In the genomic region with DNA sequence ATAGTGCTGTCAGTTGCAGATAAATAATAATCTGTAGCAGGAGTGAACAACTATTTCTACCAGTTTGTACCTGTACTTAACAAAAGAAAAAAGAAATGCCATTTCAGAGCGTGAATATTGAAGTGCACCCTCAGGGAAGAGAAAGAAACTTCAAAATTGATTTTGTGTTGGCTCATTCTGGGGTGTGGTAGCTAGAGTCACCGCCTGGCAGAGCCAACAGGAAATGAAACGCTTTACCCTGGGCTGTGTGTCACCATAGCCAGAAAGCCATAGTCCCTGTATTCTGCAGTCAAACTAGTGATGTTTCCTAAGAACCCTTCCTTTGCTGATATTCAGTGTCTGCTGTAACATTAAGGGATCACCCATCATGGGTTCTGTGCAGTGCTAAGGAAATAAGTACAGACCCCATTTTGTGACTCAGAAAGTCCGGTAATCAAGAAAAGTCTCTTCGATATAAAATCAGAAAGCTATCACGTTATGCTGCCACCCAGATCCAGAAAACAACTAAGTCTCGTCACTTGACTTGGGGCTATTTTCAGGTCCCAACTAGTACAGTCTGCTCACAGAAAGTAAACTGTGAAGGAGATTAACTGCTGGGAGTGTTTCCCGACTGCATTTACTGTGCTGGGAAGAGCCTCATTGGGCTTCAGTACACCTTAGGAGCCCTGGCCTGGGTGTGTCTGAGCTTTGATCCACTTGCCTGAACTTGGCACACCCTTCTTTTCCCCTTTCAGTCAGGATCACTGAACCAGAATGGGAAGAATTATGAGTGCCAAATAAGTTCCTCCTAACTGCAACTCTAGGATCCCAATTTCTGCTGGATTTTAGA, we compare ENCODE assay signal across 17 mouse cellular contexts.
A peak's percentile ranks its signal among the peaks of the same experiment; 100 is the strongest.
DNase-seq lines count a peak whose midpoint lies in the region; ATAC-seq lines count a peak whose summit lies in the region.
"Had no signal": no experiment of that assay in that cellular context is flagged by ENCODE, and none has a peak within 500 bp of the region (broad histone marks: within the 10 kb centered on the region; RNA-seq: fewer than 3 reads in every experiment).

No protein-coding gene starts in this region.

- H3K27ac ChIP-seq in heart, embryonic 11.5 days (ENCODE audit: low read depth, low read length): no peak overlapping the region
- H3K27ac ChIP-seq: forebrain, embryonic 12.5 days; heart, embryonic 15.5 days; hindbrain, embryonic 13.5 days; limb, embryonic 13.5 days had no signal

- H3K9me3 ChIP-seq in heart, embryonic 11.5 days (replicated peaks; ENCODE audit: control insufficient read depth, low read length): no peaks in the 10 kb centered on the region
- H3K9me3 ChIP-seq: forebrain, embryonic 12.5 days; heart, embryonic 15.5 days; hindbrain, embryonic 13.5 days; limb, embryonic 13.5 days had no signal

- DNase-seq in heart, adult 18-20 months: peak; percentile 10 to 20
- peak; percentile 15 to 27 for DNase-seq in urinary bladder, postnatal 36 days (ENCODE audit: low spot score in 2 of 2)
- no peak for DNase-seq in urinary bladder, postnatal 25 days (ENCODE audit: low spot score)
- peak; percentile 81 for DNase-seq in large intestine, adult 2 months (ENCODE audit: low read depth, low spot score)
- no peak for DNase-seq in thymus, postnatal 4 days
- DNase-seq in adrenal gland, postnatal 36 days: no peak
- DNase-seq: B cell, adult 2 months; cerebellum, adult 9-10 months; embryo, embryonic 11 days; lung, embryonic 14.5 days had no signal

- no peak overlapping the region for H3K9ac ChIP-seq in heart, embryonic 11.5 days (ENCODE audit: low read depth, low read length)
- H3K9ac ChIP-seq: forebrain, embryonic 12.5 days; heart, embryonic 15.5 days; hindbrain, embryonic 13.5 days; limb, embryonic 13.5 days; lung, embryonic 14.5 days had no signal

- no peak overlapping the region for H3K4me3 ChIP-seq in heart, embryonic 11.5 days (ENCODE audit: low read depth, low read length)
- H3K4me3 ChIP-seq: forebrain, embryonic 12.5 days; heart, embryonic 15.5 days; hindbrain, embryonic 13.5 days; limb, embryonic 13.5 days had no signal

- H3K4me1 ChIP-seq in heart, embryonic 11.5 days (ENCODE audit: control insufficient read depth, insufficient read depth, low read length): no peaks in the 10 kb centered on the region
- H3K4me1 ChIP-seq: heart, embryonic 15.5 days; hindbrain, embryonic 13.5 days; limb, embryonic 13.5 days had no signal

- ATAC-seq in heart, embryonic 11.5 days (replicated peaks; ENCODE audit: insufficient number of reproducible peaks, low FRiP score, low TSS enrichment): no peak
- ATAC-seq in inflammation-experienced regulatory T-cells, adult 6 months: no peak

- no peak overlapping the region for H3K4me2 ChIP-seq in heart, embryonic 11.5 days
- H3K4me2 ChIP-seq: forebrain, embryonic 12.5 days; heart, embryonic 15.5 days; hindbrain, embryonic 13.5 days; limb, embryonic 13.5 days; lung, embryonic 14.5 days; midbrain, embryonic 11.5 days had no signal

- 69% methylated on average over 8 of the region's 8 CpGs for WGBS in heart, embryonic 11.5 days (ENCODE audit: insufficient replicate concordance)
- 31% methylated on average over 8 of the region's 8 CpGs for WGBS in large intestine, adult 2 months

- no peaks in the 10 kb centered on the region for H3K27me3 ChIP-seq in heart, embryonic 11.5 days (ENCODE audit: control insufficient read depth, insufficient read depth, low read length)
- H3K27me3 ChIP-seq: forebrain, embryonic 12.5 days; heart, embryonic 15.5 days; hindbrain, embryonic 13.5 days; limb, embryonic 13.5 days had no signal

- H3K36me3 ChIP-seq in heart, embryonic 11.5 days (ENCODE audit: control insufficient read depth, insufficient read depth, low read length): no peaks in the 10 kb centered on the region
- H3K36me3 ChIP-seq: forebrain, embryonic 12.5 days; heart, embryonic 15.5 days; hindbrain, embryonic 13.5 days; limb, embryonic 13.5 days had no signal

Comparison
In these comparisons a context has a peak if more than half of its experiments do, and no peak if none do; other contexts are left out.
1. DNase-seq: peak in heart, adult 18-20 months (2 of 2), urinary bladder, postnatal 36 days (2 of 2) and large intestine, adult 2 months (single experiment); none in urinary bladder, postnatal 25 days (single experiment), thymus, postnatal 4 days (single experiment) and adrenal gland, postnatal 36 days (0 of 2).